Mouse (Mus musculus) MEL (cell line): ENCODE results near the gene Gipc3. TPM values are rescaled to one million over a fixed set of nuclear protein-coding genes. Genes with fewer than 3 reads are reported as not detected.
A peak's percentile ranks its signal among the peaks of the same experiment; 100 is the strongest.

Experiments
- DNase-seq: peaks from one replicate; pipeline ENCODE4 v3.0.0; 2011; ENCODE audit warnings: low read depth, low spot score
- H3K27ac ChIP-seq: 2 replicates; pipeline ENCODE4 v1.5.1; 2012; ENCODE audit warnings: low read depth, mild to moderate bottlenecking, control low read depth, low read length, moderate library complexity; ENCODE audit not compliant: control insufficient read depth
- H3K27me3 ChIP-seq, 2 experiments: fragments of 150-350 bp in 1 of 2; sonication (generic) in 1 of 2; 2 replicates each; pipeline ENCODE4 v1.6.1; 2012; ENCODE audit warnings: low read length in 2 of 2, mild to moderate bottlenecking in 2 of 2, improper control_type of control experiment in 1 of 2, moderate library complexity in 1 of 2; ENCODE audit not compliant: insufficient read depth in 2 of 2, control insufficient read depth in 1 of 2
- H3K36me3 ChIP-seq, 2 experiments: 2 replicates each; pipeline ENCODE4 v1.6.1; 2012 to 2014; ENCODE audit warnings: low read length in 2 of 2, improper control_type of control experiment in 1 of 2, inconsistent platforms in 1 of 2, mild to moderate bottlenecking in 1 of 2; ENCODE audit not compliant: insufficient read depth in 2 of 2, control insufficient read depth in 1 of 2
- H3K4me1 ChIP-seq, 2 experiments: fragments of 150-350 bp in 1 of 2; sonication (generic) in 1 of 2; 2 replicates each; pipeline ENCODE4 v1.6.1; 2012; ENCODE audit warnings: low read length in 2 of 2, improper control_type of control experiment in 1 of 2, mild to moderate bottlenecking in 1 of 2; ENCODE audit not compliant: insufficient read depth in 2 of 2, control insufficient read depth in 1 of 2
- H3K4me3 ChIP-seq, 2 experiments: fragments of 150-350 bp in 1 of 2; sonication (generic) in 1 of 2; 2 replicates each; pipeline ENCODE4 v1.5.1; 2012; ENCODE audit warnings: low read depth in 2 of 2, low read length in 2 of 2, mild to moderate bottlenecking in 2 of 2, moderate library complexity in 2 of 2, control low read depth in 1 of 2, improper control_type of control experiment in 1 of 2; ENCODE audit not compliant: control insufficient read depth in 1 of 2, insufficient read depth in 1 of 2
- H3K79me2 ChIP-seq: 2 replicates; pipeline ENCODE4 v1.6.1; 2012; ENCODE audit warnings: mild to moderate bottlenecking, low read length, moderate library complexity; ENCODE audit not compliant: control insufficient read depth, poor library complexity, insufficient read depth
- H3K9ac ChIP-seq: 2 replicates; pipeline ENCODE4 v1.6.1; 2012; ENCODE audit warnings: low read depth, mild to moderate bottlenecking, control low read depth, low read length, moderate library complexity; ENCODE audit not compliant: control insufficient read depth, poor library complexity, severe bottlenecking
- H3K9me3 ChIP-seq: fragments of 150-350 bp; sonication (generic); replicated peaks from 2 replicates; pipeline ENCODE4 v1.6.1; 2012; ENCODE audit warnings: mild to moderate bottlenecking, low read length, improper control_type of control experiment, moderate library complexity; ENCODE audit not compliant: insufficient read depth
- BHLHE40 ChIP-seq: IDR thresholded peaks from 2 replicates; pipeline ENCODE4 v1.6.1; 2012; ENCODE audit warnings: low read depth, mild to moderate bottlenecking, inconsistent platforms, low read length, improper control_type of control experiment, borderline replicate concordance
- CHD1 ChIP-seq: IDR thresholded peaks from 2 replicates; pipeline ENCODE4 v1.6.1; 2012; ENCODE audit warnings: low read depth, mild to moderate bottlenecking, inconsistent platforms, low read length, improper control_type of control experiment
- CHD2 ChIP-seq: IDR thresholded peaks from 2 replicates; pipeline ENCODE4 v1.6.1; 2011; ENCODE audit warnings: low read length, improper control_type of control experiment
- CTCF ChIP-seq, 3 experiments: IDR thresholded peaks in 2 of 3; conservative IDR thresholded peaks in 1 of 3; 2 replicates each; pipeline ENCODE4 v1.5.1; 2011 to 2012; ENCODE audit warnings: low read length in 3 of 3, low read depth in 2 of 3, mild to moderate bottlenecking in 2 of 3, improper control_type of control experiment in 1 of 3, inconsistent platforms in 1 of 3, mixed read lengths in 1 of 3, moderate library complexity in 1 of 3; ENCODE audit not compliant: control insufficient read depth in 1 of 3, insufficient read depth in 1 of 3, poor library complexity in 1 of 3, severe bottlenecking in 1 of 3
- E2F4 ChIP-seq: IDR thresholded peaks from 2 replicates; pipeline ENCODE4 v1.6.1; 2011; ENCODE audit warnings: low read depth, low read length, improper control_type of control experiment, borderline replicate concordance
- ELF1 ChIP-seq: IDR thresholded peaks from 2 replicates; pipeline ENCODE4 v1.6.1; 2014; ENCODE audit warnings: low read depth, mild to moderate bottlenecking, inconsistent platforms, low read length, improper control_type of control experiment, moderate library complexity
- EP300 ChIP-seq, 2 experiments: IDR thresholded peaks; 2 replicates each; pipeline ENCODE4 v1.6.1; 2011; ENCODE audit warnings: improper control_type of control experiment in 2 of 2, low read length in 2 of 2, low read depth in 1 of 2, mild to moderate bottlenecking in 1 of 2
- ETS1 ChIP-seq: IDR thresholded peaks from 2 replicates; pipeline ENCODE4 v1.6.1; 2012; ENCODE audit warnings: low read depth, mild to moderate bottlenecking, inconsistent platforms, low read length, improper control_type of control experiment, moderate library complexity
- KAT2A ChIP-seq: conservative IDR thresholded peaks from 2 replicates; pipeline ENCODE4 v1.6.1; 2012; ENCODE audit warnings: low read depth, low read length, improper control_type of control experiment, inconsistent platforms
- MAFK ChIP-seq: IDR thresholded peaks from 2 replicates; pipeline ENCODE4 v1.6.1; 2011; ENCODE audit warnings: low read depth, mild to moderate bottlenecking, low read length, improper control_type of control experiment, borderline replicate concordance
- MAZ ChIP-seq: IDR thresholded peaks from 2 replicates; pipeline ENCODE4 v1.6.1; 2012; ENCODE audit warnings: low read depth, mild to moderate bottlenecking, inconsistent platforms, low read length, improper control_type of control experiment
- MEF2A ChIP-seq: IDR thresholded peaks from 2 replicates; pipeline ENCODE4 v1.6.1; 2014; ENCODE audit warnings: low read depth, mild to moderate bottlenecking, inconsistent platforms, low read length, improper control_type of control experiment; ENCODE audit not compliant: poor library complexity, insufficient replicate concordance, severe bottlenecking; ENCODE audit errors: extremely low read depth
- MXI1 ChIP-seq: IDR thresholded peaks from 2 replicates; pipeline ENCODE4 v1.6.1; 2011; ENCODE audit warnings: mild to moderate bottlenecking, low read depth, low read length, improper control_type of control experiment
- MYB ChIP-seq: IDR thresholded peaks from 2 replicates; pipeline ENCODE4 v1.6.1; 2011; ENCODE audit warnings: mild to moderate bottlenecking, low read depth, low read length, improper control_type of control experiment
- MYC ChIP-seq: IDR thresholded peaks from 2 replicates; pipeline ENCODE4 v1.6.1; 2011; ENCODE audit warnings: low read depth, mild to moderate bottlenecking, low read length, improper control_type of control experiment, moderate library complexity
- NELFE ChIP-seq: IDR thresholded peaks from 2 replicates; pipeline ENCODE4 v1.6.1; 2011; ENCODE audit warnings: low read depth, low read length, improper control_type of control experiment
- POLR2A ChIP-seq, 2 experiments: IDR thresholded peaks; 2 replicates each; pipeline ENCODE4 v1.6.1; 2011 to 2012; ENCODE audit warnings: low read length in 2 of 2, mild to moderate bottlenecking in 2 of 2, control low read depth in 1 of 2, improper control_type of control experiment in 1 of 2, low read depth in 1 of 2, moderate library complexity in 1 of 2; ENCODE audit not compliant: control insufficient read depth in 1 of 2, insufficient read depth in 1 of 2, poor library complexity in 1 of 2
- POLR2AphosphoS5 ChIP-seq: IDR thresholded peaks from 2 replicates; pipeline ENCODE4 v1.6.1; 2012; ENCODE audit warnings: low read depth, borderline replicate concordance, mild to moderate bottlenecking, inconsistent platforms, low read length, moderate library complexity, mixed read lengths
- RAD21 ChIP-seq: IDR thresholded peaks from 2 replicates; pipeline ENCODE4 v1.6.1; 2011; ENCODE audit warnings: mild to moderate bottlenecking, low read depth, low read length, improper control_type of control experiment
- RCOR1 ChIP-seq: IDR thresholded peaks from 2 replicates; pipeline ENCODE4 v1.6.1; 2012; ENCODE audit warnings: low read depth, mild to moderate bottlenecking, inconsistent platforms, low read length, improper control_type of control experiment
- SMC3 ChIP-seq: IDR thresholded peaks from 2 replicates; pipeline ENCODE4 v1.6.1; 2011; ENCODE audit warnings: low read depth, low read length, improper control_type of control experiment
- TAL1 ChIP-seq: IDR thresholded peaks from 2 replicates; pipeline ENCODE4 v1.6.1; 2012; ENCODE audit warnings: mild to moderate bottlenecking, inconsistent platforms, low read length, moderate library complexity, mixed read lengths
- TBP ChIP-seq: IDR thresholded peaks from 2 replicates; pipeline ENCODE4 v1.8.0; 2011; ENCODE audit warnings: low read depth, low read length, improper control_type of control experiment
- TCF12 ChIP-seq: IDR thresholded peaks from 2 replicates; pipeline ENCODE4 v1.6.1; 2014; ENCODE audit warnings: low read depth, mild to moderate bottlenecking, inconsistent platforms, low read length, improper control_type of control experiment, moderate library complexity
- USF1 ChIP-seq: IDR thresholded peaks from 2 replicates; pipeline ENCODE4 v1.6.1; 2014; ENCODE audit warnings: low read depth, mild to moderate bottlenecking, inconsistent platforms, low read length, improper control_type of control experiment, moderate library complexity
- USF2 ChIP-seq, 2 experiments: IDR thresholded peaks; 2 replicates each; pipeline ENCODE4 v1.6.1; 2011 to 2012; ENCODE audit warnings: improper control_type of control experiment in 2 of 2, low read length in 2 of 2, borderline replicate concordance in 1 of 2, inconsistent platforms in 1 of 2, low read depth in 1 of 2, mild to moderate bottlenecking in 1 of 2; ENCODE audit not compliant: insufficient read depth in 1 of 2
- ZC3H11A ChIP-seq: IDR thresholded peaks from 2 replicates; pipeline ENCODE4 v1.6.1; 2012; ENCODE audit warnings: low read depth, mild to moderate bottlenecking, inconsistent platforms, low read length, improper control_type of control experiment
- ZKSCAN1 ChIP-seq: IDR thresholded peaks from 2 replicates; pipeline ENCODE4 v1.6.1; 2012; ENCODE audit warnings: low read depth, mild to moderate bottlenecking, inconsistent platforms, low read length, improper control_type of control experiment, moderate library complexity
- ZNF384 ChIP-seq: IDR thresholded peaks from 2 replicates; pipeline ENCODE4 v1.6.1; 2012; ENCODE audit warnings: low read depth, mild to moderate bottlenecking, inconsistent platforms, low read length, improper control_type of control experiment
- polyA plus RNA-seq, 2 experiments: library from polyadenylated mRNA; stranded (reverse) in 1 of 2; unstranded in 1 of 2; fragments of >175 nt in 1 of 2; fragments of >200 nt in 1 of 2; gene quantifications; 2 replicates each; pipeline versions ENCODE4 v1.2.1 to v1.2.4; 2012; ENCODE audit warnings: low replicate concordance in 2 of 2, low read depth in 1 of 2; ENCODE audit not compliant: insufficient read length in 2 of 2, insufficient read depth in 1 of 2, missing spikeins in 1 of 2
- total RNA-seq: library from RNA; depleted of rRNA; stranded (reverse); fragments of 300-350 nt; gene quantifications from 2 replicates; pipeline ENCODE4 v1.2.3, GENCODE M21; 2012

Gene Gipc3
- total and polyA plus RNA-seq, 3 experiments: not detected

DNA sequence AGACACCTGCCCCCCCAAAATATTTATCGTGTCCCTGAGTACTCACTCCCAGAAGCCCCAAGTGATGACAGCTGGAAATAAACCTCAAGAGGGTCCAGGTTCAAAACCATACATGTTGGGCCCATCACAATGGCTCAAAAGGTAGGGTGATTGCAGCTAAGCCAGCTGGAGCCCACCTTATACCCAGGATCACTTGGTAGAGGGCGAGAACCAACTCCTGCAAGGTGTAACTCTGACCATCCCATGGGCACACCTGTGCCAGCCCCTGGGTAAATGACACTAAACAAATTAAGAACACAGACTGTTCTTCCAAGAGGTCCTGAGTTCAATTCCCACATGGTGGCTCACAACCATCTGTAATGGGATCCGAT is 36.1 kb upstream of the Gipc3 start:
- Histone ChIP-seq H3K79me2 (peaks cover 31% of the 10 kb centered on the region), H3K4me3 (peak overlapping the region; percentile 61 to 69), H3K4me1 (peaks cover 31 to 48% of the 10 kb centered on the region in 2 experiments), H3K9ac (peak overlapping the region; percentile 82), H3K27ac (peak overlapping the region; percentile 93), H3K9me3 (no peaks in the 10 kb centered on the region), H3K36me3 (peaks cover 5 to 45% of the 10 kb centered on the region in 2 experiments; a peak in 3 of 4 replicates), H3K27me3 (no peaks in the 10 kb centered on the region)
- TF ChIP-seq ETS1 (no peak; the same call in 1 of the 2 replicates), KAT2A (no peak), ZKSCAN1 (no peak), USF1 (no peak), MAZ (no peak), CHD1 (no peak), MAFK (no peak), TCF12 (no peak)
- DNase-seq: no peak

GRCm38 (mm10) chr10:81378553-81379182 is 35.6 kb upstream of the Gipc3 start:
- Histone ChIP-seq H3K4me1 (peaks cover 31 to 48% of the 10 kb centered on the region in 2 experiments), H3K36me3 (peaks cover 5 to 45% of the 10 kb centered on the region in 2 experiments), H3K27ac (peak overlapping the region; percentile 93)
- TF ChIP-seq TCF12: peak; percentile 35; the same call in 1 of the 2 replicates
- peak; percentile 59; the same call in 1 of the 2 replicates for TF ChIP-seq ETS1
- TF ChIP-seq MYC: peak; percentile 16; the same call in 1 of the 2 replicates
- TF ChIP-seq POLR2A (IDR thresholded peaks at IDR 0.05; ENCODE audit: control insufficient read depth in 1 of 2, insufficient read depth in 1 of 2, low read depth in 1 of 2, low read length in 2 of 2, poor library complexity in 1 of 2): peak; percentile 9 to 71; a peak in 3 of 4 replicates
- no peak; the same call in 1 of the 2 replicates for TF ChIP-seq RCOR1
- TF ChIP-seq USF1: peak; percentile 47
- no peak; the same call in 1 of the 2 replicates for TF ChIP-seq CHD2
- TF ChIP-seq MXI1: peak; percentile 86
- TF ChIP-seq RAD21: no peak
- TF ChIP-seq MYB: no peak
- no peak; the same call in 1 of the 2 replicates for TF ChIP-seq KAT2A
- TF ChIP-seq TBP: peak; percentile 88
- no peak for TF ChIP-seq ZNF384
- TF ChIP-seq ELF1: peak; percentile 96
- TF ChIP-seq POLR2AphosphoS5: no peak
- TF ChIP-seq E2F4: no peak
- no peak for TF ChIP-seq MEF2A
- TF ChIP-seq USF2 (IDR thresholded peaks at IDR 0.05; ENCODE audit: borderline replicate concordance in 1 of 2, insufficient read depth in 1 of 2, low read depth in 1 of 2, low read length in 2 of 2): no peak
- TF ChIP-seq NELFE: peak; percentile 63
- TF ChIP-seq CTCF (IDR thresholded peaks at IDR 0.05 in 2 of 3, conservative IDR thresholded peaks at IDR 0.05 in 1 of 3; ENCODE audit: control insufficient read depth in 1 of 3, insufficient read depth in 1 of 3, low read depth in 2 of 3, low read length in 3 of 3, poor library complexity in 1 of 3, severe bottlenecking in 1 of 3): no peak
- TF ChIP-seq ZC3H11A: no peak
- TF ChIP-seq TAL1: no peak
- TF ChIP-seq BHLHE40: no peak
- no peak; a peak in 1 of 4 replicates for TF ChIP-seq EP300 (IDR thresholded peaks at IDR 0.05; ENCODE audit: low read depth in 1 of 2, low read length in 2 of 2)
- TF ChIP-seq CHD1: peak; percentile 75; the same call in 1 of the 2 replicates
- TF ChIP-seq SMC3: no peak

More at GRCm38 (mm10) chr10:81378553-81379182, 35.6 kb upstream of the Gipc3 start:
- Histone ChIP-seq H3K9ac (peak overlapping the region; percentile 82), H3K79me2 (peaks cover 35% of the 10 kb centered on the region), H3K27me3 (no peaks in the 10 kb centered on the region), H3K4me3 (peak overlapping the region; percentile 61 to 69), H3K9me3 (no peaks in the 10 kb centered on the region)
- DNase-seq: peak; percentile 100
